Mouse (Mus musculus): ENCODE data around the gene Rgl3.

- TF ChIP-seq CTCF (IDR thresholded peaks at IDR 0.05; ENCODE audit: extremely low read depth, insufficient read depth, insufficient read length, insufficient replicate concordance) (peak; percentile 18; the same call in 1 of the 2 replicates), POLR2A (IDR thresholded peaks at IDR 0.05; ENCODE audit: low read depth, low read length) (no peak; the same call in 1 of the 2 replicates)
Measured at GRCm38 (mm10) chr9:21955225-21955569, 34.0 kb downstream of the Rgl3 start.

Data from spleen, adult 2 months (tissue).